Mouse (Mus musculus) limb, embryonic 10.5 days (tissue): Measurements from ENCODE around the gene Vps37d. TPM values are rescaled to one million over a fixed set of nuclear protein-coding genes. Genes with fewer than 3 reads are reported as not detected.

Experiments used
- DNase-seq: peaks from one replicate; pipeline ENCODE4 v3.0.0-alpha.2; 2017; ENCODE audit warnings: low spot score
- H3K27ac ChIP-seq: fragments of 300-500 bp; sonication (generic); 2 replicates; pipeline ENCODE4 v1.5.1; 2016; ENCODE audit warnings: mild to moderate bottlenecking
- H3K27me3 ChIP-seq: fragments of 300-500 bp; sonication (generic); 2 replicates; pipeline ENCODE4 v1.6.1; 2016; ENCODE audit warnings: low read depth, mild to moderate bottlenecking; ENCODE audit not compliant: poor library complexity, severe bottlenecking
- H3K36me3 ChIP-seq: fragments of 300-500 bp; sonication (generic); 2 replicates; pipeline ENCODE4 v1.6.1; 2016; ENCODE audit warnings: mild to moderate bottlenecking, moderate library complexity
- H3K4me1 ChIP-seq: fragments of 300-500 bp; sonication (generic); 2 replicates; pipeline ENCODE4 v1.6.1; 2016
- H3K4me3 ChIP-seq: fragments of 300-500 bp; sonication (generic); 2 replicates; pipeline ENCODE4 v1.5.1; 2016; ENCODE audit warnings: mild to moderate bottlenecking, moderate library complexity
- H3K9me3 ChIP-seq: fragments of 300-500 bp; sonication (generic); replicated peaks from 2 replicates; pipeline ENCODE4 v1.6.1; 2016; ENCODE audit warnings: mild to moderate bottlenecking
- WGBS: fragments of 180-500 bp; shearing (Covaris S2); methylation state at CpG from one replicate; pipeline ENCODE4 v1.1.7; 2016; 5-methylcytosine and 5-hydroxymethylcytosine counted together
- polyA plus RNA-seq: library from polyadenylated mRNA; unstranded; fragments of >200 nt; fragmentation: Nextera tagmentation; extraction: Ambion mirVana; gene quantifications from 2 replicates; pipeline ENCODE4 v1.2.1, GENCODE M21; 2016

Vps37d gene
- polyA plus RNA-seq, 1 experiment from 2014 or later = 12.7 TPM

GRCm38 (mm10) chr5:135039541-135039940 lies 38.5 kb downstream of the Vps37d start:
- Histone ChIP-seq H3K9me3 (no peaks in the 10 kb centered on the region; the same call in 1 of the 2 replicates), H3K27ac (no peak overlapping the region), H3K27me3 (peaks cover 5% of the 10 kb centered on the region; the same call in 1 of the 2 replicates), H3K4me3 (no peak overlapping the region), H3K4me1 (peaks cover 19% of the 10 kb centered on the region), H3K36me3 (peaks cover 38% of the 10 kb centered on the region)
- DNase-seq = no peak
- whole genome bisulfite sequencing = 92% methylated on average over 9 of the region's 9 CpGs

DNA sequence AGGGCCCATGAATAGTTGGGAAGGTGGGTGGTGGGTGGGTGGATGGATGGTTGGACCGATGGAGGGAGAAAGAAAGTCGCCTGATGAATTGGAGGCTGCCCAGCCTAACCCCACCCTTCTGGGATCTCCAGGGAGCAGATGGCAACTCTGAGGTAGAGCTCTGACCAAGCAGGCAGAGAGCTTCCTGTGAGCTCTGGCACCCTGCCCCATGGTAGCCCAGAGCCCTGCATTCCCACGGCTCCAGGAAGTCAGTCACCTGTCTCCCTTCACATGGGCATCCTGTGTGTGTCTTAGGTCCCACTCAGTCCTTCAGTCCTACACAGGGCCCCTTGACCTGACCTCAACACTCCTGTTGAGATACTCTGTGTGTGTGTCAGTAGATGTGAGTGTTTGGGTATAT lies 40.1 kb downstream of the Vps37d start:
- no peak overlapping the region for H3K27ac ChIP-seq
- H3K4me3 ChIP-seq = no peak overlapping the region
- H3K27me3 ChIP-seq = peaks cover 5% of the 10 kb centered on the region; the same call in 1 of the 2 replicates
- peaks cover 19% of the 10 kb centered on the region for H3K4me1 ChIP-seq
- H3K9me3 ChIP-seq = no peaks in the 10 kb centered on the region; the same call in 1 of the 2 replicates
- 88% methylated on average over 3 of the region's 3 CpGs for WGBS
- no peak for DNase-seq
- peaks cover 42% of the 10 kb centered on the region for H3K36me3 ChIP-seq

GRCm38 (mm10) chr5:135035608-135036359 lies 42.3 kb downstream of the Vps37d start:
- Histone ChIP-seq H3K4me3 (no peak overlapping the region), H3K4me1 (peaks cover 10% of the 10 kb centered on the region), H3K9me3 (no peaks in the 10 kb centered on the region; the same call in 1 of the 2 replicates), H3K27ac (no peak overlapping the region), H3K27me3 (peaks cover 3% of the 10 kb centered on the region; the same call in 1 of the 2 replicates), H3K36me3 (peaks cover 36% of the 10 kb centered on the region)
- WGBS = 57% methylated on average over 18 of the region's 18 CpGs
- DNase-seq = no peak

GRCm38 (mm10) chr5:135034593-135034992 lies 43.5 kb downstream of the Vps37d start:
- Histone ChIP-seq H3K27ac (no peak overlapping the region), H3K27me3 (no peaks in the 10 kb centered on the region), H3K4me1 (peaks cover 6% of the 10 kb centered on the region; the same call in 1 of the 2 replicates), H3K9me3 (no peaks in the 10 kb centered on the region; the same call in 1 of the 2 replicates), H3K36me3 (peaks cover 29% of the 10 kb centered on the region), H3K4me3 (no peak overlapping the region)
- no peak for DNase-seq
- 97% methylated on average over 2 of the region's 2 CpGs for WGBS

DNA sequence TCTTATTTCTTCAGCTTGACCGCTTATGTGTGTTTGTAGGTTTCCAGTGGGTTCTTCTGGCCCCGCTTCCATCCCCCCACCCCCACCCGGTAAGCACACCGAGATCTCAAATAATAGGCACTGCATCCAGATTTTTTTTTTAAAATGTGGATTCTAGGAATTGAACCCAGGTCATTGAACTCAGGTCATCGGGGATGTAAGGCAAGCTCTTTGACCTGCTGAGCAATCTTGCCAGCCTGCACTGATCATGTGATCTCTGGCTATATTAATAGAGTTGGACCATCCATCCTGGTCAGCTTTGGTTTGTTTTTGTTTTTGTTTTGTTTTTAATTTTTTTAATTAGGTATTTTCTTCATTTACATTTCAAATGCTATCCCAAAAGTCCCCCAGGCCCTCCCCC lies 45.5 kb downstream of the Vps37d start:
- H3K4me3 ChIP-seq = no peak overlapping the region
- WGBS = 91% methylated on average over 5 of the region's 5 CpGs
- no peak for DNase-seq
- no peak overlapping the region for H3K27ac ChIP-seq
- no peaks in the 10 kb centered on the region; the same call in 1 of the 2 replicates for H3K9me3 ChIP-seq
- H3K36me3 ChIP-seq = peaks cover 12% of the 10 kb centered on the region
- peaks cover 19% of the 10 kb centered on the region for H3K4me1 ChIP-seq
- H3K27me3 ChIP-seq = no peaks in the 10 kb centered on the region

DNA sequence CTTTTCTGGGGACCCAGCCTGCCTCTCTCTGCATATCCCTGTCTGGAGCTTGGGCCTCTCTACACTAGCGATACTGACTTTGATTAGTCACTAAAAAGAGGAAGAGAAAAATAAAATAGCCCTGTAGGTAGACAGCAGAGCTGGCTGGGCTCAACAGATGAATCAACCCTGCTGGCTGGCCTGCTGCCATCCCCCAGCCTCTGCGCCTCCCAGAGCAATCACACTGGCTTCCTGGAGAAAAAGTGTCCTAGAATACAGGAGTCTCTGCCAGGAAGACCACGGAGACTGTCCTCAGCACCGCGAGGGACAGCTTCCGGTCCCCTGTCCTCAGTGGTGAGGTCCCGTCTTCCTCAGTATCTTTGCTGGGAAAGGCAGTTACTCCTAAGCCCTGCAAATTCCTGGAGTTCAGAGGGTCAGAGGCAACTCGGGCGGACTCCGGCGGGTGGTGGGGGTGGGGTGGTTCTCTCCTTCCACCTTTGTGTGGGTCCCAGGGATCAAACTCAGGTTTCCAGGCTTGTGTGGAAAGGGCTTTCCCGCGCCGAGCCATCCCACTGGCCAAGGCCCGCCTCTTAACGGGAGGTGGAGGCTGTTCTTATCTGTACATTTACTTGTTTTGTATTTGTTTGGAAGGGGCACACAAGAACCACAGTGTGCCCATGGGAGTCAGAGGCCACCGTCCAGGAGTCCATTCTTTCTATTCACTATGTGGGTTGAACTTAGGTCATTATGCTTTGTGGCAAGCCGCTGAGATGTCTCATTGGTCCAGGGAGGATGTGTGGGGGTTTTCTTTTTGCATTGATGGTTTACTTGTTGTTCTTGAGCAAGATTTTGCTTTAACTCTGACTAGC lies 48.8 kb downstream of the Vps37d start:
- Histone ChIP-seq H3K27ac (peak overlapping the region; percentile 1; the same call in 1 of the 2 replicates), H3K4me1 (peaks cover 33% of the 10 kb centered on the region), H3K36me3 (0 out of 2 replicates have a peak, but pooled peaks cover 10% of the 10 kb centered on the region), H3K9me3 (no peaks in the 10 kb centered on the region), H3K27me3 (no peaks in the 10 kb centered on the region), H3K4me3 (peak overlapping the region; percentile 14; the same call in 1 of the 2 replicates)
- DNase-seq = no peak
- 57% methylated on average over 18 of the region's 18 CpGs for WGBS

- H3K27me3 ChIP-seq = no peaks in the 10 kb centered on the region
- H3K4me1 ChIP-seq = peaks cover 48% of the 10 kb centered on the region
- 0 out of 2 replicates have a peak, but pooled peaks cover 4% of the 10 kb centered on the region for H3K36me3 ChIP-seq
- no peak overlapping the region for H3K27ac ChIP-seq
- H3K9me3 ChIP-seq = no peaks in the 10 kb centered on the region
- 12% methylated on average over 7 of the region's 7 CpGs for WGBS
- DNase-seq = no peak
- 0 out of 2 replicates have a peak overlapping the region, but pooled peaks have one; percentile 20 for H3K4me3 ChIP-seq
Observed at GRCm38 (mm10) chr5:135025899-135026298, 52.2 kb downstream of the Vps37d start.

DNA sequence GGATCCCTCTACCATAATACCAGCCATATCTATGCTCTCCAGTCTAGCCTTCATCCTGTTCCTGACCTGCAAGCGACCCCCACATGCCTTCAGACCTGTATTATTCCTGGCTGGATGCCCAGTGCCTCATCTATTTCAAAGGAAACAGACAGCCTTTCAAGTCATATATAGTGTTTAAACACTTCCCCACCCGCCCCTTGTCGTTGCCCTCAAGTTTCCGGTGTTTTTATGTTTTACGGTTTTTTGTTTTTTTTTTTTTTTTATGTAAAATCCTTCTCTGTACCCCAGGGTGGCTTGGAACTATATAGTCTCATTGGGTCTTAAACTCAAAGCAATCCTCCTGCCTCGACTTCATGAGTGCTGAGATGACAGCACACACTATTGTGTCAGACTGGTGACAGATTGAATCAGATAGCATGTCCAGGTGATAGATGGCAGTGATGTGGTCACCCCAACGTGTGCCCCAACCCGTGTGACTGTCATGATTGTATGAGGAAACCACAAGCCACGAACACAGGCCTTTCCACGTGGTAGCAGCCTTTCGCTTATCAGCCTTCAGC lies 53.3 kb downstream of the Vps37d start:
- 59% methylated on average over 11 of the region's 11 CpGs for WGBS
- H3K36me3 ChIP-seq = 0 out of 2 replicates have a peak, but pooled peaks cover 4% of the 10 kb centered on the region
- H3K4me3 ChIP-seq = peak overlapping the region; percentile 91
- no peaks in the 10 kb centered on the region for H3K9me3 ChIP-seq
- DNase-seq = no peak
- H3K4me1 ChIP-seq = peaks cover 48% of the 10 kb centered on the region
- H3K27me3 ChIP-seq = no peaks in the 10 kb centered on the region
- no peak overlapping the region for H3K27ac ChIP-seq

GRCm38 (mm10) chr5:135023344-135024173 lies 54.5 kb downstream of the Vps37d start, which contains the start of gene Stx1a:
Gene Stx1a (plus strand): TSS chr5:135023482.
- Histone ChIP-seq H3K27me3 (no peaks in the 10 kb centered on the region), H3K9me3 (no peaks in the 10 kb centered on the region), H3K4me3 (peak within 1 kb of the TSS; percentile 91), H3K36me3 (0 out of 2 replicates have a peak, but pooled peaks cover 4% of the 10 kb centered on the region), H3K27ac (peak within 1 kb of the TSS; percentile 87), H3K4me1 (peaks cover 37% of the 10 kb centered on the region)
- WGBS = under 1% methylated on average over 61 of the region's 61 CpGs
- peak; percentile 93 for DNase-seq
